Mouse (Mus musculus) lung, adult 2 months (tissue): ENCODE results near the gene Adgrf1.

Experiments
- CTCF ChIP-seq: fragments of 200-500 bp; IDR thresholded peaks from 2 replicates; pipeline ENCODE4 v1.5.1; 2011; ENCODE audit warnings: mild to moderate bottlenecking, low read length, control low read depth; ENCODE audit not compliant: insufficient read depth
- POLR2A ChIP-seq: fragments of 200-500 bp; IDR thresholded peaks from 2 replicates; pipeline ENCODE4 v1.6.1; 2011; ENCODE audit warnings: low read depth, mild to moderate bottlenecking, control low read depth, low read length, borderline replicate concordance; ENCODE audit errors: extremely low read depth

- no peak for TF ChIP-seq CTCF
- TF ChIP-seq POLR2A: no peak
These were observed 59.1 kb downstream of the Adgrf1 start for GRCm38 (mm10) chr17:43329216-43329615.
